Mouse (Mus musculus) MEL (cell line): ENCODE measurements around the gene Uspl1. TPM values are rescaled to one million over a fixed set of nuclear protein-coding genes. Genes with fewer than 3 reads are reported as not detected.

ENCODE experiments used
- DNase-seq: peaks from one replicate; pipeline ENCODE4 v3.0.0; 2011; ENCODE audit warnings: low read depth, low spot score
- H3K27ac ChIP-seq: 2 replicates; pipeline ENCODE4 v1.5.1; 2012; ENCODE audit warnings: low read depth, mild to moderate bottlenecking, control low read depth, low read length, moderate library complexity; ENCODE audit not compliant: control insufficient read depth
- H3K27me3 ChIP-seq, 2 experiments: fragments of 150-350 bp in 1 of 2; sonication (generic) in 1 of 2; 2 replicates each; pipeline ENCODE4 v1.6.1; 2012; ENCODE audit warnings: low read length in 2 of 2, mild to moderate bottlenecking in 2 of 2, improper control_type of control experiment in 1 of 2, moderate library complexity in 1 of 2; ENCODE audit not compliant: insufficient read depth in 2 of 2, control insufficient read depth in 1 of 2
- H3K36me3 ChIP-seq, 2 experiments: 2 replicates each; pipeline ENCODE4 v1.6.1; 2012 to 2014; ENCODE audit warnings: low read length in 2 of 2, improper control_type of control experiment in 1 of 2, inconsistent platforms in 1 of 2, mild to moderate bottlenecking in 1 of 2; ENCODE audit not compliant: insufficient read depth in 2 of 2, control insufficient read depth in 1 of 2
- H3K4me1 ChIP-seq, 2 experiments: fragments of 150-350 bp in 1 of 2; sonication (generic) in 1 of 2; 2 replicates each; pipeline ENCODE4 v1.6.1; 2012; ENCODE audit warnings: low read length in 2 of 2, improper control_type of control experiment in 1 of 2, mild to moderate bottlenecking in 1 of 2; ENCODE audit not compliant: insufficient read depth in 2 of 2, control insufficient read depth in 1 of 2
- H3K4me3 ChIP-seq, 2 experiments: fragments of 150-350 bp in 1 of 2; sonication (generic) in 1 of 2; 2 replicates each; pipeline ENCODE4 v1.5.1; 2012; ENCODE audit warnings: low read depth in 2 of 2, low read length in 2 of 2, mild to moderate bottlenecking in 2 of 2, moderate library complexity in 2 of 2, control low read depth in 1 of 2, improper control_type of control experiment in 1 of 2; ENCODE audit not compliant: control insufficient read depth in 1 of 2, insufficient read depth in 1 of 2
- H3K79me2 ChIP-seq: 2 replicates; pipeline ENCODE4 v1.6.1; 2012; ENCODE audit warnings: mild to moderate bottlenecking, low read length, moderate library complexity; ENCODE audit not compliant: control insufficient read depth, poor library complexity, insufficient read depth
- H3K9ac ChIP-seq: 2 replicates; pipeline ENCODE4 v1.6.1; 2012; ENCODE audit warnings: low read depth, mild to moderate bottlenecking, control low read depth, low read length, moderate library complexity; ENCODE audit not compliant: control insufficient read depth, poor library complexity, severe bottlenecking
- H3K9me3 ChIP-seq: fragments of 150-350 bp; sonication (generic); replicated peaks from 2 replicates; pipeline ENCODE4 v1.6.1; 2012; ENCODE audit warnings: mild to moderate bottlenecking, low read length, improper control_type of control experiment, moderate library complexity; ENCODE audit not compliant: insufficient read depth
- BHLHE40 ChIP-seq: IDR thresholded peaks from 2 replicates; pipeline ENCODE4 v1.6.1; 2012; ENCODE audit warnings: low read depth, mild to moderate bottlenecking, inconsistent platforms, low read length, improper control_type of control experiment, borderline replicate concordance
- CHD1 ChIP-seq: IDR thresholded peaks from 2 replicates; pipeline ENCODE4 v1.6.1; 2012; ENCODE audit warnings: low read depth, mild to moderate bottlenecking, inconsistent platforms, low read length, improper control_type of control experiment
- CTCF ChIP-seq, 3 experiments: IDR thresholded peaks in 2 of 3; conservative IDR thresholded peaks in 1 of 3; 2 replicates each; pipeline ENCODE4 v1.5.1; 2011 to 2012; ENCODE audit warnings: low read length in 3 of 3, low read depth in 2 of 3, mild to moderate bottlenecking in 2 of 3, improper control_type of control experiment in 1 of 3, inconsistent platforms in 1 of 3, mixed read lengths in 1 of 3, moderate library complexity in 1 of 3; ENCODE audit not compliant: control insufficient read depth in 1 of 3, insufficient read depth in 1 of 3, poor library complexity in 1 of 3, severe bottlenecking in 1 of 3
- E2F4 ChIP-seq: IDR thresholded peaks from 2 replicates; pipeline ENCODE4 v1.6.1; 2011; ENCODE audit warnings: low read depth, low read length, improper control_type of control experiment, borderline replicate concordance
- ELF1 ChIP-seq: IDR thresholded peaks from 2 replicates; pipeline ENCODE4 v1.6.1; 2014; ENCODE audit warnings: low read depth, mild to moderate bottlenecking, inconsistent platforms, low read length, improper control_type of control experiment, moderate library complexity
- EP300 ChIP-seq, 2 experiments: IDR thresholded peaks; 2 replicates each; pipeline ENCODE4 v1.6.1; 2011; ENCODE audit warnings: improper control_type of control experiment in 2 of 2, low read length in 2 of 2, low read depth in 1 of 2, mild to moderate bottlenecking in 1 of 2
- ETS1 ChIP-seq: IDR thresholded peaks from 2 replicates; pipeline ENCODE4 v1.6.1; 2012; ENCODE audit warnings: low read depth, mild to moderate bottlenecking, inconsistent platforms, low read length, improper control_type of control experiment, moderate library complexity
- GABPA ChIP-seq: IDR thresholded peaks from 2 replicates; pipeline ENCODE4 v1.6.1; 2012; ENCODE audit warnings: low read depth, mild to moderate bottlenecking, inconsistent platforms, low read length, improper control_type of control experiment, moderate library complexity
- HCFC1 ChIP-seq: IDR thresholded peaks from 2 replicates; pipeline ENCODE4 v1.6.1; 2012; ENCODE audit warnings: low read depth, mild to moderate bottlenecking, inconsistent platforms, low read length, improper control_type of control experiment, moderate library complexity
- JUND ChIP-seq: IDR thresholded peaks from 2 replicates; pipeline ENCODE4 v1.6.1; 2011; ENCODE audit warnings: low read depth, mild to moderate bottlenecking, improper control_type of control experiment, low read length
- KAT2A ChIP-seq: conservative IDR thresholded peaks from 2 replicates; pipeline ENCODE4 v1.6.1; 2012; ENCODE audit warnings: low read depth, low read length, improper control_type of control experiment, inconsistent platforms
- MAX ChIP-seq: IDR thresholded peaks from 2 replicates; pipeline ENCODE4 v1.6.1; 2011; ENCODE audit warnings: low read length, improper control_type of control experiment
- MAZ ChIP-seq: IDR thresholded peaks from 2 replicates; pipeline ENCODE4 v1.6.1; 2012; ENCODE audit warnings: low read depth, mild to moderate bottlenecking, inconsistent platforms, low read length, improper control_type of control experiment
- MEF2A ChIP-seq: IDR thresholded peaks from 2 replicates; pipeline ENCODE4 v1.6.1; 2014; ENCODE audit warnings: low read depth, mild to moderate bottlenecking, inconsistent platforms, low read length, improper control_type of control experiment; ENCODE audit not compliant: poor library complexity, insufficient replicate concordance, severe bottlenecking; ENCODE audit errors: extremely low read depth
- MXI1 ChIP-seq: IDR thresholded peaks from 2 replicates; pipeline ENCODE4 v1.6.1; 2011; ENCODE audit warnings: mild to moderate bottlenecking, low read depth, low read length, improper control_type of control experiment
- MYB ChIP-seq: IDR thresholded peaks from 2 replicates; pipeline ENCODE4 v1.6.1; 2011; ENCODE audit warnings: mild to moderate bottlenecking, low read depth, low read length, improper control_type of control experiment
- MYC ChIP-seq: IDR thresholded peaks from 2 replicates; pipeline ENCODE4 v1.6.1; 2011; ENCODE audit warnings: low read depth, mild to moderate bottlenecking, low read length, improper control_type of control experiment, moderate library complexity
- NRF1 ChIP-seq: IDR thresholded peaks from 2 replicates; pipeline ENCODE4 v1.6.1; 2014; ENCODE audit warnings: low read depth, mild to moderate bottlenecking, inconsistent platforms, low read length, improper control_type of control experiment, moderate library complexity; ENCODE audit not compliant: poor library complexity, insufficient read depth, severe bottlenecking
- POLR2A ChIP-seq, 2 experiments: IDR thresholded peaks; 2 replicates each; pipeline ENCODE4 v1.6.1; 2011 to 2012; ENCODE audit warnings: low read length in 2 of 2, mild to moderate bottlenecking in 2 of 2, control low read depth in 1 of 2, improper control_type of control experiment in 1 of 2, low read depth in 1 of 2, moderate library complexity in 1 of 2; ENCODE audit not compliant: control insufficient read depth in 1 of 2, insufficient read depth in 1 of 2, poor library complexity in 1 of 2
- POLR2AphosphoS2 ChIP-seq: IDR thresholded peaks from 2 replicates; pipeline ENCODE4 v1.6.1; 2011; ENCODE audit warnings: low read length, improper control_type of control experiment
- POLR2AphosphoS5 ChIP-seq: IDR thresholded peaks from 2 replicates; pipeline ENCODE4 v1.6.1; 2012; ENCODE audit warnings: low read depth, borderline replicate concordance, mild to moderate bottlenecking, inconsistent platforms, low read length, moderate library complexity, mixed read lengths
- RAD21 ChIP-seq: IDR thresholded peaks from 2 replicates; pipeline ENCODE4 v1.6.1; 2011; ENCODE audit warnings: mild to moderate bottlenecking, low read depth, low read length, improper control_type of control experiment
- SMC3 ChIP-seq: IDR thresholded peaks from 2 replicates; pipeline ENCODE4 v1.6.1; 2011; ENCODE audit warnings: low read depth, low read length, improper control_type of control experiment
- TAL1 ChIP-seq: IDR thresholded peaks from 2 replicates; pipeline ENCODE4 v1.6.1; 2012; ENCODE audit warnings: mild to moderate bottlenecking, inconsistent platforms, low read length, moderate library complexity, mixed read lengths
- TCF12 ChIP-seq: IDR thresholded peaks from 2 replicates; pipeline ENCODE4 v1.6.1; 2014; ENCODE audit warnings: low read depth, mild to moderate bottlenecking, inconsistent platforms, low read length, improper control_type of control experiment, moderate library complexity
- UBTF ChIP-seq: IDR thresholded peaks from 2 replicates; pipeline ENCODE4 v1.6.1; 2012; ENCODE audit warnings: low read depth, mild to moderate bottlenecking, inconsistent platforms, low read length, improper control_type of control experiment, moderate library complexity, borderline replicate concordance; ENCODE audit not compliant: insufficient read depth
- USF1 ChIP-seq: IDR thresholded peaks from 2 replicates; pipeline ENCODE4 v1.6.1; 2014; ENCODE audit warnings: low read depth, mild to moderate bottlenecking, inconsistent platforms, low read length, improper control_type of control experiment, moderate library complexity
- ZC3H11A ChIP-seq: IDR thresholded peaks from 2 replicates; pipeline ENCODE4 v1.6.1; 2012; ENCODE audit warnings: low read depth, mild to moderate bottlenecking, inconsistent platforms, low read length, improper control_type of control experiment
- ZKSCAN1 ChIP-seq: IDR thresholded peaks from 2 replicates; pipeline ENCODE4 v1.6.1; 2012; ENCODE audit warnings: low read depth, mild to moderate bottlenecking, inconsistent platforms, low read length, improper control_type of control experiment, moderate library complexity
- ZNF384 ChIP-seq: IDR thresholded peaks from 2 replicates; pipeline ENCODE4 v1.6.1; 2012; ENCODE audit warnings: low read depth, mild to moderate bottlenecking, inconsistent platforms, low read length, improper control_type of control experiment
- polyA plus RNA-seq, 2 experiments: library from polyadenylated mRNA; stranded (reverse) in 1 of 2; unstranded in 1 of 2; fragments of >175 nt in 1 of 2; fragments of >200 nt in 1 of 2; gene quantifications; 2 replicates each; pipeline versions ENCODE4 v1.2.1 to v1.2.4; 2012; ENCODE audit warnings: low replicate concordance in 2 of 2, low read depth in 1 of 2; ENCODE audit not compliant: insufficient read length in 2 of 2, insufficient read depth in 1 of 2, missing spikeins in 1 of 2
- total RNA-seq: library from RNA; depleted of rRNA; stranded (reverse); fragments of 300-350 nt; gene quantifications from 2 replicates; pipeline ENCODE4 v1.2.3, GENCODE M21; 2012

The Uspl1 gene
- total and polyA plus RNA-seq, 3 experiments = 68.5 to 179 (median 94.4) TPM

DNA sequence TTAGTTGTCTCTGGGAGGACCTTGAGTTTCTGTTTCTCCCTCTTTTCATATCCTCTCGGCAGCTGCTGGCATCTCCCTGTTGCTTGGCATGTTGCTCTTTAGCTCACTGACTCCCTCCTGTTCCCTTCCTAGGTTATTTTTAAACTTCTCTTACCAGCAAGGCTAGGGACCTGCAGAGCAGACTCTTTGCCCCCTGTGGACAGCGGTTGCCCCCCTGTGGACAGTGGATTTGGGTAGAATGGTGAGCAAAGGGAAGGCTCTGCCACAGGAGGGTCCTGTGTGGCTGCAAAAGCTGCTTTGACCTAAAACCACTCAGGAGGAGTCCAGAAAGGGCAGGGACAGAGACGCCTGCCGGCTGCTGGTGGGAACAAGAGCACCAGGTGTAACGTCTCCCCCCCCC is 58.9 kb downstream of the Uspl1 start:
- Histone ChIP-seq H3K36me3 (peaks cover 0 to 8% of the 10 kb centered on the region in 2 experiments; a peak in 2 of 4 replicates), H3K9me3 (no peaks in the 10 kb centered on the region), H3K4me1 (peaks cover 3 to 21% of the 10 kb centered on the region in 2 experiments; a peak in 3 of 4 replicates), H3K27me3 (no peaks in the 10 kb centered on the region), H3K27ac (no peak overlapping the region), H3K4me3 (no peak overlapping the region), H3K9ac (no peak overlapping the region), H3K79me2 (no peaks in the 10 kb centered on the region; the same call in 1 of the 2 replicates)
- DNase-seq = no peak
- TF ChIP-seq JUND (no peak), E2F4 (no peak), TCF12 (no peak), NRF1 (no peak), RAD21 (no peak), MXI1 (no peak), POLR2AphosphoS2 (no peak), MYC (no peak), MEF2A (no peak), CHD1 (no peak), ZKSCAN1 (no peak), BHLHE40 (no peak), MYB (no peak), USF1 (no peak), GABPA (no peak), ZC3H11A (no peak), POLR2A (IDR thresholded peaks at IDR 0.05; ENCODE audit: control insufficient read depth in 1 of 2, insufficient read depth in 1 of 2, low read depth in 1 of 2, low read length in 2 of 2, poor library complexity in 1 of 2) (no peak), TAL1 (no peak), HCFC1 (no peak)

DNA sequence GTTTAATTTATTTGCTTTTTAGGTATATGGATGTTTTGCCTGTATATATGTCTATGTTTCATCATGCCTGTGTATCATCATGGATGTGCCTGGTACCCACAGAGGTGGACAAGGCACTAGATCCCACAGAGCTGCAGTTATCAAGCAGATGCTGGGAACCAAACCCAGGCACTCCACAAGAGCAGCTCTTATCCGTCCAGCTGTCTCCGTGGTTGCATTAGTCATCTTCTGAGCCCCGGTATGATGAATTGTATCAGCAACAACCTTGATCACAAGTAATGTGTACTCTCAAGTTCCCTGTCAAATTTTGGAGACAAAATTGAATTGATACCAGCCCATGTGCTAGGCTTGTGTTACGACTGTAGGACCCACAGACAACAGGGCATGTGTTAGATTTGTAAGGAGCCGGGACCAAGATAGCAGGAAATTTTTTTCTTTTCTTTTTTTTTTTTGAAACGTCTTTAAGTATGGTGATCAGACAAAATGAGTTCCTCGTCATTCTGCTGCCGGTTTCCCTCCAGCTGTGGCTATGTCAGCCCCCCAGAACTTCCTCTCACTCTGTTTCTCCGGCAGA is 61.3 kb downstream of the Uspl1 start:
- Histone ChIP-seq H3K79me2 (no peaks in the 10 kb centered on the region; the same call in 1 of the 2 replicates), H3K36me3 (peaks cover 0 to 8% of the 10 kb centered on the region in 2 experiments; a peak in 2 of 4 replicates), H3K9ac (peak overlapping the region; percentile 79), H3K9me3 (no peaks in the 10 kb centered on the region), H3K4me3 (peak overlapping the region; percentile 41 to 61), H3K27ac (peak overlapping the region; percentile 96), H3K4me1 (peaks cover 3 to 21% of the 10 kb centered on the region in 2 experiments; a peak in 3 of 4 replicates), H3K27me3 (no peaks in the 10 kb centered on the region)
- peak; percentile 94 for DNase-seq
- TF ChIP-seq SMC3 = no peak
- no peak for TF ChIP-seq ZC3H11A
- no peak for TF ChIP-seq UBTF
- no peak for TF ChIP-seq POLR2AphosphoS5
- TF ChIP-seq CTCF (IDR thresholded peaks at IDR 0.05 in 2 of 3, conservative IDR thresholded peaks at IDR 0.05 in 1 of 3; ENCODE audit: control insufficient read depth in 1 of 3, insufficient read depth in 1 of 3, low read depth in 2 of 3, low read length in 3 of 3, poor library complexity in 1 of 3, severe bottlenecking in 1 of 3) = no peak
- no peak; the same call in 1 of the 2 replicates for TF ChIP-seq BHLHE40
- TF ChIP-seq ELF1 = no peak
- TF ChIP-seq MAX = no peak
- TF ChIP-seq MYB = no peak
- peak; percentile 74 to 81 for TF ChIP-seq EP300 (IDR thresholded peaks at IDR 0.05; ENCODE audit: low read depth in 1 of 2, low read length in 2 of 2)
- no peak for TF ChIP-seq POLR2AphosphoS2
- no peak for TF ChIP-seq MAZ
- TF ChIP-seq ETS1 = peak; percentile 98
- TF ChIP-seq NRF1 = no peak
- no peak for TF ChIP-seq E2F4
- peak; percentile 83 for TF ChIP-seq ZNF384
- TF ChIP-seq KAT2A = no peak
- TF ChIP-seq MYC = 0 out of 2 replicates have a peak, but pooled peaks have one; percentile 7
